Comparison of ENCODE assay signal across 26 mouse cellular contexts in the genomic region with DNA sequence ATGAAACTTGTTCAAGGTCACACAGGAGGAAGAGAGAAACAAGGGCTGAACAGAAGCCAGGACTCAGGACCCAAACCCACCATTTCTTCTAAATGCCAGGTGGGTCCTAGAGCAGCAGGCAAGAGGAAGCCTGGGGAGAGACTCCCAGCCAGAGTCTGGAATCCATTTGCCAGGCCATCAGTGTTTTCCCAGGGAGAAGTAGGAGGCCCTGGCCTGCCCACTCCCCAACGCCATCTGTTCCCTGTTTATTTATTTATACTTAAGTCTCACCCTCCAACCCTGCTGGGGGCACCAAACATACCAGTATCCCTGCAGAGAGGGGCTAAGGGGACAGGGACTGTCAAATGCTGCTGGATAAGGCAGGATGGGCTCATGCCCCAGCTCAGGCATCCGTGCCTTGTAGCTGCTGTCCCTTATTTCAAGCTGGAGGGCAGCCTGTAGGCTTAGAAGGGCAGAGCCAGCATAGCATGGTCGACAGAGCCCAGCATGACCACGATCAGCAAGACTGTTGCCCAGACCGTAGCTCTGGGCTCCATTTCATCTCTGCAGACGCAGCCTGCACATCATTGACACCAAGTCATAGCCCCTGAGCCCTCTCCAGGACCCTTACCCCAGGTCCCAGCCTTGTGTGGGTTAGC. TPM values are rescaled to one million over a fixed set of nuclear protein-coding genes. Genes with fewer than 3 reads are reported as not detected.
DNase-seq lines count a peak whose midpoint lies in the region; ATAC-seq and TF ChIP-seq lines count a peak whose summit lies in the region.
"Had no signal": no experiment of that assay in that cellular context is flagged by ENCODE, and none has a peak within 500 bp of the region (broad histone marks: within the 10 kb centered on the region; RNA-seq: fewer than 3 reads in every experiment).

No protein-coding gene starts in this region.

- 32% methylated on average over 6 of the region's 6 CpGs for WGBS in hindbrain, postnatal 0 days
- 38% methylated on average over 6 of the region's 6 CpGs for WGBS in hindbrain, embryonic 16.5 days
- WGBS in midbrain, postnatal 0 days, result 39% methylated on average over 6 of the region's 6 CpGs
- 49% methylated on average over 6 of the region's 6 CpGs for WGBS in midbrain, embryonic 13.5 days
- 48% methylated on average over 6 of the region's 6 CpGs for WGBS in kidney, embryonic 15.5 days

- no peak for TF ChIP-seq CTCF in hindbrain, postnatal 0 days (IDR thresholded peaks at IDR 0.05; ENCODE audit: low read depth)
- no peak for TF ChIP-seq CTCF in midbrain, postnatal 0 days (IDR thresholded peaks at IDR 0.05)

- H3K9me3 ChIP-seq in hindbrain, postnatal 0 days (ENCODE audit: low read length), result no peaks in the 10 kb centered on the region
- no peaks in the 10 kb centered on the region for H3K9me3 ChIP-seq in hindbrain, embryonic 16.5 days (ENCODE audit: control insufficient read depth, low read length)
- no peaks in the 10 kb centered on the region for H3K9me3 ChIP-seq in midbrain, postnatal 0 days (ENCODE audit: low read length)
- no peaks in the 10 kb centered on the region for H3K9me3 ChIP-seq in midbrain, embryonic 13.5 days
- H3K9me3 ChIP-seq in kidney, embryonic 15.5 days (replicated peaks), result no peaks in the 10 kb centered on the region
- H3K9me3 ChIP-seq: forebrain, embryonic 12.5 days; heart, embryonic 15.5 days had no signal

- H3K4me1 ChIP-seq in hindbrain, postnatal 0 days (ENCODE audit: insufficient read depth, low read length), result peaks cover 9% of the 10 kb centered on the region
- H3K4me1 ChIP-seq in hindbrain, embryonic 16.5 days (ENCODE audit: control insufficient read depth, insufficient read depth, low read depth, low read length), result peaks cover 7% of the 10 kb centered on the region
- peaks cover 5% of the 10 kb centered on the region; the same call in 1 of the 2 replicates for H3K4me1 ChIP-seq in midbrain, postnatal 0 days (ENCODE audit: insufficient read depth, low read length)
- peaks cover 21% of the 10 kb centered on the region for H3K4me1 ChIP-seq in midbrain, embryonic 13.5 days (replicated peaks)
- H3K4me1 ChIP-seq in kidney, embryonic 15.5 days, result peaks cover 13% of the 10 kb centered on the region

- H3K36me3 ChIP-seq in hindbrain, postnatal 0 days (ENCODE audit: insufficient read depth, low read length), result no peaks in the 10 kb centered on the region
- no peaks in the 10 kb centered on the region for H3K36me3 ChIP-seq in hindbrain, embryonic 16.5 days (ENCODE audit: control insufficient read depth, insufficient read depth, low read length)
- H3K36me3 ChIP-seq in midbrain, postnatal 0 days (ENCODE audit: insufficient read depth, low read length), result no peaks in the 10 kb centered on the region
- H3K36me3 ChIP-seq in midbrain, embryonic 13.5 days, result no peaks in the 10 kb centered on the region
- H3K36me3 ChIP-seq in kidney, embryonic 15.5 days, result no peaks in the 10 kb centered on the region
- H3K36me3 ChIP-seq: forebrain, embryonic 12.5 days; heart, embryonic 15.5 days had no signal

- no peak overlapping the region for H3K4me2 ChIP-seq in hindbrain, postnatal 0 days (ENCODE audit: low read depth, low read length)
- H3K4me2 ChIP-seq in hindbrain, embryonic 16.5 days (ENCODE audit: low read length), result no peak overlapping the region
- no peak overlapping the region for H3K4me2 ChIP-seq in midbrain, postnatal 0 days (ENCODE audit: low read depth, low read length, poor library complexity, severe bottlenecking)
- no peak overlapping the region for H3K4me2 ChIP-seq in midbrain, embryonic 13.5 days (replicated peaks)
- H3K4me2 ChIP-seq in kidney, embryonic 15.5 days, result no peak overlapping the region
- H3K4me2 ChIP-seq: forebrain, embryonic 12.5 days; heart, embryonic 15.5 days; liver, embryonic 11.5 days had no signal

- ATAC-seq in hindbrain, postnatal 0 days, result 0 out of 2 replicates have a peak, but pooled peaks have one; percentile 47
- no peak for ATAC-seq in hindbrain, embryonic 16.5 days
- no peak for ATAC-seq in midbrain, postnatal 0 days (ENCODE audit: low FRiP score)
- ATAC-seq in midbrain, embryonic 13.5 days, result no peak
- ATAC-seq in kidney, embryonic 15.5 days (replicated peaks; ENCODE audit: low FRiP score), result no peak
- ATAC-seq: liver, postnatal 0 days; lung, postnatal 0 days had no signal

- H3K9ac ChIP-seq in hindbrain, postnatal 0 days (replicated peaks; ENCODE audit: low read length), result no peak overlapping the region
- H3K9ac ChIP-seq in hindbrain, embryonic 16.5 days (ENCODE audit: low read depth, low read length), result no peak overlapping the region
- H3K9ac ChIP-seq in midbrain, postnatal 0 days (replicated peaks; ENCODE audit: low read length, poor library complexity, severe bottlenecking), result 0 out of 2 replicates have a peak overlapping the region, but pooled peaks have one; percentile 24
- no peak overlapping the region for H3K9ac ChIP-seq in midbrain, embryonic 13.5 days (replicated peaks)
- H3K9ac ChIP-seq in kidney, embryonic 15.5 days, result no peak overlapping the region
- H3K9ac ChIP-seq: forebrain, embryonic 12.5 days; heart, embryonic 15.5 days; liver, postnatal 0 days had no signal

- no peaks in the 10 kb centered on the region for H3K27me3 ChIP-seq in hindbrain, postnatal 0 days (ENCODE audit: insufficient read depth, low read length)
- no peaks in the 10 kb centered on the region for H3K27me3 ChIP-seq in hindbrain, embryonic 16.5 days (replicated peaks; ENCODE audit: control insufficient read depth, insufficient read depth, low read length)
- H3K27me3 ChIP-seq in midbrain, postnatal 0 days (ENCODE audit: insufficient read depth, low read length), result no peaks in the 10 kb centered on the region
- 0 out of 2 replicates have a peak, but pooled peaks cover 3% of the 10 kb centered on the region for H3K27me3 ChIP-seq in midbrain, embryonic 13.5 days
- H3K27me3 ChIP-seq in kidney, embryonic 15.5 days, result peaks cover 16% of the 10 kb centered on the region

- DNase-seq in cerebellum, postnatal 14 days, result peak; percentile 69 to 75
- DNase-seq in cerebellum, postnatal 4 days (ENCODE audit: low spot score in 2 of 2), result no peak
- DNase-seq in hindbrain, postnatal 0 days (ENCODE audit: low spot score), result peak; percentile 30
- DNase-seq in midbrain, postnatal 0 days (ENCODE audit: low spot score), result peak; percentile 39
- DNase-seq: adrenal gland, postnatal 10 days; cerebellum, adult 8-10 months; heart, postnatal 36 days; kidney, adult 11 months; liver, postnatal 0 days; right cerebral cortex, postnatal 14 days; thymus, adult 2 months; thymus, postnatal 4 days had no signal

- no peak overlapping the region for H3K4me3 ChIP-seq in hindbrain, postnatal 0 days (ENCODE audit: low read length)
- H3K4me3 ChIP-seq in hindbrain, embryonic 16.5 days (ENCODE audit: low read length), result no peak overlapping the region
- H3K4me3 ChIP-seq in midbrain, postnatal 0 days (ENCODE audit: low read depth, low read length), result no peak overlapping the region
- no peak overlapping the region for H3K4me3 ChIP-seq in midbrain, embryonic 13.5 days (replicated peaks)
- H3K4me3 ChIP-seq in kidney, embryonic 15.5 days (replicated peaks), result no peak overlapping the region
- H3K4me3 ChIP-seq: forebrain, embryonic 12.5 days; heart, embryonic 15.5 days; left cerebral cortex, adult 2 months had no signal

- no peak overlapping the region for H3K27ac ChIP-seq in hindbrain, postnatal 0 days
- no peak overlapping the region for H3K27ac ChIP-seq in hindbrain, embryonic 16.5 days (ENCODE audit: low read depth, low read length)
- H3K27ac ChIP-seq in midbrain, postnatal 0 days (ENCODE audit: low read depth, low read length), result no peak overlapping the region
- H3K27ac ChIP-seq in midbrain, embryonic 13.5 days, result no peak overlapping the region
- no peak overlapping the region for H3K27ac ChIP-seq in kidney, embryonic 15.5 days
- H3K27ac ChIP-seq: forebrain, embryonic 12.5 days; heart, embryonic 15.5 days; kidney, postnatal 0 days; left cerebral cortex, adult 2 months; macrophage; stomach, postnatal 0 days had no signal

RNA-seq across cellular contexts. Expression of gene Srxn1, which starts 14.0 kb away (rescaled TPM):
- total RNA-seq in hindbrain, postnatal 0 days (2014; rRNA removed), result 51.7 and 54.5 TPM in 2 replicates
- 26.4 and 26.8 TPM in 2 replicates for polyA plus RNA-seq in hindbrain, postnatal 0 days (2015; fragmentation: Nextera tagmentation; extraction: Ambion mirVana)
- 28.6 and 32.1 TPM in 2 replicates for polyA plus RNA-seq in hindbrain, embryonic 16.5 days (2015; fragmentation: Nextera tagmentation; extraction: Ambion mirVana)
- total RNA-seq in midbrain, postnatal 0 days (2014; rRNA removed), result 24.5 and 46.1 TPM in 2 replicates
- 24.8 and 29.5 TPM in 2 replicates for polyA plus RNA-seq in midbrain, postnatal 0 days (2015; fragmentation: Nextera tagmentation; extraction: Ambion mirVana)
- 13.4 and 14.9 TPM in 2 replicates for polyA plus RNA-seq in midbrain, embryonic 13.5 days (2015; fragmentation: Nextera tagmentation; extraction: Ambion mirVana)
- polyA plus RNA-seq in kidney, embryonic 15.5 days (2015; fragmentation: Nextera tagmentation; extraction: Ambion mirVana), result 12.7 and 14.5 TPM in 2 replicates

RNA-seq across cellular contexts. Expression of gene Tcf15, which starts 24.0 kb away (rescaled TPM):
- 4.9 TPM in 1 of 2 replicates, not detected in the other for total RNA-seq in hindbrain, postnatal 0 days (2014; rRNA removed)
- 0.74 and 1.2 TPM in 2 replicates for polyA plus RNA-seq in hindbrain, postnatal 0 days (2015; fragmentation: Nextera tagmentation; extraction: Ambion mirVana)
- polyA plus RNA-seq in hindbrain, embryonic 16.5 days (2015; fragmentation: Nextera tagmentation; extraction: Ambion mirVana), result 1.3 TPM in 2 replicates
- total RNA-seq in midbrain, postnatal 0 days (2014; rRNA removed), result 2.7 TPM in 1 of 2 replicates, not detected in the other
- polyA plus RNA-seq in midbrain, postnatal 0 days (2015; fragmentation: Nextera tagmentation; extraction: Ambion mirVana), result 0.58 and 0.90 TPM in 2 replicates
- 1.0 and 1.8 TPM in 2 replicates for polyA plus RNA-seq in midbrain, embryonic 13.5 days (2015; fragmentation: Nextera tagmentation; extraction: Ambion mirVana)
- 13.5 TPM in 2 replicates for polyA plus RNA-seq in kidney, embryonic 15.5 days (2015; fragmentation: Nextera tagmentation; extraction: Ambion mirVana)
- total RNA-seq: monocyte, adult 5-6 weeks had no signal
- polyA plus RNA-seq: macrophage had no signal

RNA-seq across cellular contexts. Expression of gene Scrt2, which starts 38.0 kb away (rescaled TPM):
- 13.3 and 18.4 TPM in 2 replicates for total RNA-seq in hindbrain, postnatal 0 days (2014; rRNA removed)
- polyA plus RNA-seq in hindbrain, postnatal 0 days (2015; fragmentation: Nextera tagmentation; extraction: Ambion mirVana), result 4.1 and 4.4 TPM in 2 replicates
- 7.6 and 8.0 TPM in 2 replicates for polyA plus RNA-seq in hindbrain, embryonic 16.5 days (2015; fragmentation: Nextera tagmentation; extraction: Ambion mirVana)
- total RNA-seq in midbrain, postnatal 0 days (2014; rRNA removed), result 6.7 and 10.8 TPM in 2 replicates
- 2.2 and 2.3 TPM in 2 replicates for polyA plus RNA-seq in midbrain, postnatal 0 days (2015; fragmentation: Nextera tagmentation; extraction: Ambion mirVana)
- 16.3 and 20.0 TPM in 2 replicates for polyA plus RNA-seq in midbrain, embryonic 13.5 days (2015; fragmentation: Nextera tagmentation; extraction: Ambion mirVana)
- polyA plus RNA-seq in kidney, embryonic 15.5 days (2015; fragmentation: Nextera tagmentation; extraction: Ambion mirVana), result 0.04 and 0.05 TPM in 2 replicates
- total RNA-seq: gastrocnemius, adult 18-20 months; gastrocnemius, postnatal 4 days; heart, postnatal 36 days; monocyte, adult 5-6 weeks had no signal
- polyA plus RNA-seq: heart, embryonic 15.5 days; kidney, postnatal 0 days; liver, embryonic 11.5 days; liver, postnatal 0 days; lung, postnatal 0 days; macrophage; stomach, postnatal 0 days had no signal

Comparison
In these comparisons a context has a peak if more than half of its experiments do, and no peak if none do; other contexts are left out.
1. DNase-seq: peak in cerebellum, postnatal 14 days (2 of 2), hindbrain, postnatal 0 days (single experiment) and midbrain, postnatal 0 days (single experiment); none in cerebellum, postnatal 4 days (0 of 2).